Mouse (Mus musculus) adipocyte (in vitro differentiated cells): ENCODE data around the gene Kif3b.
A peak's percentile ranks its signal among the peaks of the same experiment; 100 is the strongest.
"Not testable (repeated sequence)": the region's sequence is repeated elsewhere in the genome, so short reads cannot be mapped to it uniquely, and the experiment has no call there.

Source experiments
- DNase-seq: peaks from one replicate; pipeline ENCODE4 v3.0.0-alpha.2; 2016; ENCODE audit warnings: low spot score

The Kif3b gene

GRCm38 (mm10) chr2:153290938-153291928 lies at the start of gene Kif3b:
Gene Kif3b, plus strand, starts transcription at chr2:153291413.
- DNase-seq: peak; percentile 86

GRCm38 (mm10) chr2:153242156-153242555 lies 49.1 kb upstream of the Kif3b start:
- no peak for DNase-seq

DNA sequence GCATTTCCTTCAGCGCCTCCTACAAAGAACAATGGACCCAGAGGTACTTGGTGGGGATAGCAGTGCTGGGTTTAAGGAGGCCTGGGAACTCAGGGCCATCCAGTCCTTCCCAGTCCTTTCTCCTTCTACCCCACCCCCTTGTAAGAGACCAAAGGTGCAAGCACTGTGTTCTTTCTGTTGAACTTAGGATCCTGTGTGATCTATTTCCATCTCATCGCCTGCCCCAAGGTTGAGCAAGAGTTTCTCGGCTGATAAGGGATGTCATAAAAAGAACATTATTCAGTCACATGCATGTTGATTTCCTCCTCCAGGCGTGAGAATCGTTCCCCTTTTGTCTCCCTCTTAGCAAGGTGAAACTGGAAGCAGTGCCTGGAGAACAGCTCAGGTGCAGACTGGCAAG lies 41.5 kb upstream of the Kif3b start:
- DNase-seq: no peak

DNA sequence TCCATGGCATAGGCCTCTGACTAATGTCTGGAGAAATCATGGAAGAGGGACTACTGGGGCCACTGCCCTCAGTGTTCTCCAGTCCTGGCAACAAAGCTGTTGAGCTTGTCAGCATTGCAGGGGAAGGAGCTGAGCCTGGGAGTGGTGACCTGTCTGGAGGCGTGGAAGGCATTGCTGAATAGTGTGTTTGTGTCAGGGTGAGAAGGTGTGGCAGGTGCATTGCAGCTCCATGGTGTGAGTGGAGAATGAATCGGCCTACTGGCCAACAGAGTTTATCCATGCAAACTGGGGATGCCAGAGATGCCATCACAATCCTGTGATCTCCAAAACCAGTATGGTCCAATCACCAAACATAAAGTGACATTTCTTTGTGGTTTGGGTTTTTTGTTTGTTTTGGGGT lies 34.6 kb upstream of the Kif3b start:
- no peak for DNase-seq

DNA sequence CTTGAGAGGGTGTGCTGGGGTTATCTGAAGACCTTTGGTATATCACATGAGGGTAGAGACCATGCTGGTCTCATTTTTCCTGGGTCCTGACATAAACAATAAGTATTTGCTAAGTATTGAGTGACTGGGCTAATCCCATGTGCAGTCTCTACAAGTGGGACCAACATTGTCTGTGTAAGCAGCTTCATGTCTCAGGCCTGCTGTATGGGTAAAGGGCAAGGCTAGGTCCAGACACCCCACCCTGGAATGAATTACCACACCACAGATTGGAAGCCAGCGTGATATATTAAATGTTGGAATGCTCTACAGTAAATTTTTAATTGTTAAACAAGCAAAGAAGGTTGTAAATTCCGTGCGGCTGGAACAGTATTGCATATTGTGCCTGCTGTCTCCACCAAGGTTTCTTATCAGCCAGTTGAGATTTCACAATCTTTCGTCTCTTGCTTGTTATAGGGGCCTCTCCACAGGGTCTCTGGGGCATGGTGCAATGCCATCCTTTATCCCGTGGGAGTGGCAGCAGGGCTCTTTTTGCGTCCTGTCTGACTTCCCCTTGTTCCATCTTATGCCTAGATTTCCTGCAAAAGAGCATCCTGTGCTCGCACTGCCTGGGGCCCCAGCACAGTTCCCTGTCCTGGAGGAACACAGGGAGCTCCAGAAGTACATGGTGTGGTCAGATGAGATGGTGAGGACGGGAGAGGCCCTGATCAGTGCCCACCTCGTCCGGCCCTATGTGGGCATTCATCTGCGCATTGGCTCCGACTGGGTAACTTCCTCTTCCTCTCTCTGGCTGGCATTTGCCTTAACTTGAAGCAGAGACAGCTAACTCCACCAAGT lies 32.0 kb upstream of the Kif3b start:
- no peak for DNase-seq

DNA sequence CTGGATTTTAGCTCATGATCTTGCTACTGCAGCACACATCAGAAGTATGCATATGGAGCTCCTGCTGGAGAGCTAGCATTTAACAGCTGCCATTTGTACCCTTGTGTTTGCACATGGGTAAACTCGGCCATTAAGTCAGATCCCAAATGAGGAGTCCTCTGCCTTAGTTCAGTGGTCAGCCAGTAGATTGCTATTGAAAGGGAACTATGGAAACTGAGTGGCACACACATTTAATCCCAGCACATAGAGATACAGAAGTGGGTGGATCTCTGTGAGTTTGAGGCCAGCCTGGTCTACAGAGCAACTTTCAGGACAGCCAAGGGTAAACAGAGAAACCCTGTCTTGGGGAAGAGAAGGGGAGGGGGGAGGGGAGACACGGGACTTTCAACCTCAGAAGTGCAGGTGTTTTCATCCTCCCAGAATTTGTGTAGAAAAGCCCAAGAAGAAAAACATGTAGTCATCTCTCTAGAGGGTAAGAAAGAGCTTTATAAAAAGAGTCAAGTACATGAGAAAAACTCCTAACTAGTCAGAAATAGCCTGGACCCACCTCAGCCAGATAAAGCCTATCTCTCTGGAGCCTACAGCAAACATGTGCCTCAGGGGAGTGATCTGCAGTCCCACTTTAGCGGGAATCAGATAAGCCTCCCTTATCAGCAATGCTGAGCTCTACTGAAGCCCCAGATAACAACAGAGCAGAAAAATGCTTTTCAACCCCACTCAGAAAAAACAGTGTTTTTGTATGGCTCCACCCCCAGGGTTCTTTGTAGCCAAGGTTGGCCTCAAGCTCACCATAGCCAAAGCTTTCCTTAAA lies 31.1 kb upstream of the Kif3b start:
- no peak for DNase-seq

DNA sequence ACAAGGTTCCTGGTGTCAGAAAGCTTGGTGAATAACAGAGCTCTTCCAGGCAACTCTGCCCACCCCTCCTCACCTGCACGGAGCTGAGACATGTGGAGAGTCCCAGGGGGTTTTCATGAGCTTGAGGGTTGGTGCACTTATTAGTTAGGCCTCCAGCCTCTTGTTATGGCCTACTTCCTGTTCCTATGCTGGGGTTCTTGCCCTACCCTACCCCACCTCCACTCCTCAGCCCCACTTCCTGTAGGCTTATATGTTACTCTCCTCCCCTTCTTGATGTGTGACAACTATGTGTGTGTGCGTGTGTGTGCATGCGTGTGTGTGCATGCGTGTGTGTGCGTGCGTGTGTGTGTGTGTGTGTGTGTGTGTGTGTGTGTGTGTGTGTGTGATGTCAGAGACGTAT lies 28.2 kb upstream of the Kif3b start:
- DNase-seq: no peak

DNA sequence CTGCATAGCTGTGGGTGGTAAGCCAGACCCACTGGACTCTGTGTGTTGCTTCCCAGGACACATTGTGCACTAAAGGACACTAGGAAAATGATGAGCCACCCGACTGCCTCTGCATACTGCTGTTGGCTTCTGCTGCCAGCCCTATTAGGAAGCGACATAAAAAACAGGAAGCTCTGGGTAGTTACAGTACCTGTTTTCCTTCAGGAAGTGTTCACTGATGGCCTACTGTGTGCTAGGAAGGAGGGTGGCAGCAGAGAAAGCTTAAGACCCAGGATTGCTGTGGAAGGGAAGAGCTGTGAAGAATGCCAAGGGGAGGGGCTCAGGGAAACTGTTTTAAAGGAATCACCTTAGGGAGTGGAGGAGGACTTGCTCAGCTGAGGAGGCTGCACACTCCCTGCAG lies 23.9 kb upstream of the Kif3b start:
- no peak for DNase-seq

- not testable (repeated sequence) for DNase-seq
These were observed 20.8 kb upstream of the Kif3b start for GRCm38 (mm10) chr2:153270231-153270915.

- not testable (repeated sequence) for DNase-seq
These were observed 16.9 kb upstream of the Kif3b start for GRCm38 (mm10) chr2:153274200-153274918.

DNA sequence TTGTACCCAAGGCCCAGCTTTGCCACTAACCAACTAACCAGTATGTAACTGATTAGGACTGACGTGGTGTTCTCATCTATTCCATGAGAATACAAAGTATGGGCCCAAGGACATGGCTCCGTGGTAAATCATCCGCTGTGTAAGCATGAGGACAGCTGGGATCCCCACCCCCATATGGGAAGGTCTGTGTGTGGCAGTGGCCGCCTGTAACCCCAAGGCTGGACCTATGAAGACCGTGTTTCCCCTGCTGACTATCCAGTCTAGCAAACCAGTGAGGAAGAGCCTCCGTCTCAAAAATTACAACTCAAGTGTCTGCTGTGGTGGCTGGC lies 16.3 kb upstream of the Kif3b start:
- DNase-seq: no peak

- not testable (repeated sequence) for DNase-seq
These were observed 15.6 kb upstream of the Kif3b start for GRCm38 (mm10) chr2:153275577-153275976.

- DNase-seq: no peak
These were observed 14.8 kb upstream of the Kif3b start for GRCm38 (mm10) chr2:153276440-153276839.

DNA sequence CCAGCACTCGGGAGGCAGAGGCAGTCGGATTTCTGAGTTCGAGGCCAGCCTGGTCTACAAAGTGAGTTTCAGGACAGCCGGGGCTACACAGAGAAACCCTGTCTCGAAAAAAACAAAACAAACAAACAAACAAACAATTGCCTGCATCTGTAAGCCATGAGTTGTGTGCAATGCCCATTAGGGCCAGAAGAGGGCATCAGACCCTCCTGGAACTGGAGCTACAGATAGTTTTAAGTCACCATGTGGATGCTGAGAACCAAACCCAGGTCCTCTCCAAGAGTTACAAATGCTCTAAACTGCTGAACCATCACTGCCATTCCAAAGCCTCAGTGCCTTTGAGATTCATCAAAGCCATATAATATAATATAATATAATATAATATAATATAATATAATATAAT lies 14.4 kb upstream of the Kif3b start:
- not testable (repeated sequence) for DNase-seq

DNA sequence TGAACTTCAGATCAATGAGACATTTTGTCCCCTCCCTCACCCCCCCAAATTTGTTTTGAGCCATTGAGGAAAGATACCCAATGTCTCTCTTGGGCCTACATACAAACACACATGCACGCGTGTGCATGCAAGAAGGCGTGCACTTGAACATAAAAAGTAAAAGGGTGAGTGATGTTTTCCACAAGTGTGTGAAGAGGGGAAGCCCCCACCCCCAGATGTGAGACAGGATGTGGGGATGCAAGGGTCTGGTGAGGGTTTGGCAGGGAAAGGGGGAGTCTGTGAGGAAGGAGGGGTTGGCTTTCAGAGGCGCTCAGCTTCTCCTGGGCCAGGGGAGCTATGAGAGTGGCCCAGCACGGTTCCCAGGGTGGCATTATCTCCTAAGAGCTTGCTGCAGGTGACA lies 12.9 kb upstream of the Kif3b start:
- DNase-seq: no peak

GRCm38 (mm10) chr2:153283919-153284318 lies 7.3 kb upstream of the Kif3b start:
- DNase-seq: no peak

DNA sequence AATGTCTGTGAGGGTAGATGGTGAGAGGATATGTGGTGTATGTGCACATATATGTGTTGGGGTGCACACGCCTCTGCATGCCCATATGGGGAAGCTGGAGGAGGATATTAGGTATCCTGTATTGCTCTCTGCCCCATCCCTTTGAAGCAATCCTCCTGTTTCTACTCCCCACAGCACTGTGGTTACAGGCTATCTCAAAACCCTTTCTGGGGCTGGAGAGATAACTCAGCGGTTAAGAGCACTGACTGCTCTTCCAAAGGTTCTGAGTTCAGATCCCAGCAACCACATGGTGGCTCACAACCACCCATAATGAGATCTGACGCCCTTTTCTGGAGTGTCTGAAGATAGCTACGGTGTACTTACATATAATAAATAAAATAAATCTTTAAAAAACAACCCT lies 4.7 kb upstream of the Kif3b start:
- DNase-seq: no peak

- DNase-seq: no peak
These were observed 3.4 kb upstream of the Kif3b start for GRCm38 (mm10) chr2:153287835-153288234.

DNA sequence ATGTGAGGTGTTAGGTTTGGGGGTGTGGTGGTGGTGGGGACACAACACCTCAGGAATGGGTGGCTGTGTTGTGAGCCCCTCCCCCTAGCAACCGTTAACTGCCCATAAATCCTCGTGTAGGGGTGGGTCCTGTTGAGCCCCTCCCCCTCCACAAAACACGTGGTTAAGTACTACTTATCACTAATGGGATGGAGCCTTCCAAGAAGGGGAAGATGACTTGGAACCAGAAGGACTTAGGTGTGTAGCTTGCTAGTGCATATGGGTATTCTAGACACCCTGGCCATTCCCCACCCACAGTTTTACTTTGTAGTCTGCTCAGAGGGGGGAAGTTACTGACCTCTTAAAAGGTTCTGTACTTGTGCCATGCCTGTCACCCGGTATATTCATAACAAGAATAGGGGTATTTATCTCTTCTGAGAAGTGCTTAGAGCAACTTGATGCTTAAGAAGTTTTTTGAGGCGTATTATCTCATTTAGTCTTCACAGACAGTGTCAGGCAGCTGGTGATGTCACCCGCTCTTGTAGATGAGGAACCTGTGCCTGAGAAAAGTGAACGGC lies 1.2 kb downstream of the Kif3b start:
- peak; percentile 23 for DNase-seq

- no peak for DNase-seq
These were observed 4.0 kb downstream of the Kif3b start for GRCm38 (mm10) chr2:153295196-153295595.

DNA sequence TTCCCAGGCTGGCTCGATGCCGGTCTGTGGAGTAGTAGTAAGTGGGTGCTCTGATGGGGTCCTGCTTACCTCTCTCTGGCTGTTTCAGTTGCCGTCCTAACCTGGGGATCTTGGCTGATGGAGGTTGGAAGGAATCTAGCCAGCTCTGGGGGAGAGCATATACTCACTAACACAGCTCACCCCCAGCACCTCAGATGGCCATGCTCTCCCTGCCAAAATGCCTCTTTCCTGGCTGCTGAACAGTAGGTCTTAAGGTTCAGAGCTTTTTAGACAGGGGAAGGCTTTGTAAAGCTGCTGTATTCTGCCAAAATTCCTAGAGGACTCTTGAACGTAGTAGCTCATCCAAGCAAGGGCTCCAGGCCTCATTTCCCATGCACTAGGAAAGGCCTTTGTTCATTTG lies 6.6 kb downstream of the Kif3b start:
- DNase-seq: no peak
